Mouse (Mus musculus): ENCODE measurements around the gene Fastkd1. TPM values are rescaled to one million over a fixed set of nuclear protein-coding genes. Genes with fewer than 3 reads are reported as not detected.
"Not testable (repeated sequence)": the region's sequence is repeated elsewhere in the genome, so short reads cannot be mapped to it uniquely, and the experiment has no call there.

Fastkd1 gene
- polyA plus RNA-seq, 1 experiment = 2.6 TPM

GRCm38 (mm10) chr2:69659326-69659725, 54.0 kb downstream of the Fastkd1 start:
- Histone ChIP-seq H3K4me3 (ENCODE audit: extremely low read depth, insufficient read depth, insufficient read length) (no peak overlapping the region), H3K36me3 (ENCODE audit: control insufficient read depth, insufficient read depth, low read length) (no peaks in the 10 kb centered on the region), H3K27me3 (ENCODE audit: control insufficient read depth, insufficient read depth, low read length) (no peaks in the 10 kb centered on the region), H3K4me1 (ENCODE audit: control insufficient read depth, insufficient read depth, insufficient read length) (no peaks in the 10 kb centered on the region), H3K27ac (ENCODE audit: insufficient read depth, low read length) (no peak overlapping the region)
- WGBS = 100% methylated on average over 4 of the region's 4 CpGs
- TF ChIP-seq POLR2A (IDR thresholded peaks at IDR 0.05; ENCODE audit: low read depth, low read length) (no peak), CTCF (IDR thresholded peaks at IDR 0.05; ENCODE audit: extremely low read depth, insufficient read depth, insufficient read length, insufficient replicate concordance) (no peak)
- DNase-seq (ENCODE audit: low read depth in 1 of 2, low spot score in 2 of 2) = no peak

- peaks cover 3% of the 10 kb centered on the region; the same call in 1 of the 2 replicates for H3K4me1 ChIP-seq (ENCODE audit: control insufficient read depth, insufficient read depth, insufficient read length)
- no peaks in the 10 kb centered on the region for H3K36me3 ChIP-seq (ENCODE audit: control insufficient read depth, insufficient read depth, low read length)
- H3K4me3 ChIP-seq (ENCODE audit: extremely low read depth, insufficient read depth, insufficient read length) = no peak overlapping the region
- H3K27ac ChIP-seq (ENCODE audit: insufficient read depth, low read length) = no peak overlapping the region
- DNase-seq (ENCODE audit: low read depth in 1 of 2, low spot score in 2 of 2) = no peak
- 93% methylated on average over 5 of the region's 5 CpGs for WGBS
- TF ChIP-seq POLR2A (IDR thresholded peaks at IDR 0.05; ENCODE audit: low read depth, low read length) (no peak), CTCF (IDR thresholded peaks at IDR 0.05; ENCODE audit: extremely low read depth, insufficient read depth, insufficient read length, insufficient replicate concordance) (no peak)
- H3K27me3 ChIP-seq (ENCODE audit: control insufficient read depth, insufficient read depth, low read length) = no peaks in the 10 kb centered on the region
Observed at GRCm38 (mm10) chr2:69649716-69650115, 63.6 kb downstream of the Fastkd1 start.

- 6% methylated on average over 43 of the region's 43 CpGs for WGBS
- TF ChIP-seq POLR2A (IDR thresholded peaks at IDR 0.05; ENCODE audit: low read depth, low read length) (no peak), CTCF (IDR thresholded peaks at IDR 0.05; ENCODE audit: extremely low read depth, insufficient read depth, insufficient read length, insufficient replicate concordance) (no peak)
- no peaks in the 10 kb centered on the region for H3K36me3 ChIP-seq (ENCODE audit: control insufficient read depth, insufficient read depth, low read length)
- peak within 1 kb of the TSS; percentile 74 for H3K4me3 ChIP-seq (ENCODE audit: extremely low read depth, insufficient read depth, insufficient read length)
- DNase-seq (ENCODE audit: low read depth in 1 of 2, low spot score in 2 of 2) = peak in 1 of 2 experiments; percentile 67
- H3K4me1 ChIP-seq (ENCODE audit: control insufficient read depth, insufficient read depth, insufficient read length) = peaks cover 3% of the 10 kb centered on the region; the same call in 1 of the 2 replicates
- H3K27me3 ChIP-seq (ENCODE audit: control insufficient read depth, insufficient read depth, low read length) = no peaks in the 10 kb centered on the region
- no peak within 1 kb of the TSS for H3K27ac ChIP-seq (ENCODE audit: insufficient read depth, low read length)
Observed at GRCm38 (mm10) chr2:69646726-69647490, 66.4 kb downstream of the Fastkd1 start, which contains the start of gene Bbs5. Gene Bbs5, plus strand, starts transcription at chr2:69647171.

- H3K4me1 ChIP-seq (ENCODE audit: control insufficient read depth, insufficient read depth, insufficient read length) = peaks cover 3% of the 10 kb centered on the region; the same call in 1 of the 2 replicates
- no peaks in the 10 kb centered on the region for H3K27me3 ChIP-seq (ENCODE audit: control insufficient read depth, insufficient read depth, low read length)
- DNase-seq (ENCODE audit: low read depth in 1 of 2, low spot score in 2 of 2) = no peak
- H3K4me3 ChIP-seq (ENCODE audit: extremely low read depth, insufficient read depth, insufficient read length) = no peak overlapping the region
- TF ChIP-seq CTCF (IDR thresholded peaks at IDR 0.05; ENCODE audit: extremely low read depth, insufficient read depth, insufficient read length, insufficient replicate concordance) = no peak
- no peak for TF ChIP-seq POLR2A (IDR thresholded peaks at IDR 0.05; ENCODE audit: low read depth, low read length)
- no peaks in the 10 kb centered on the region for H3K36me3 ChIP-seq (ENCODE audit: control insufficient read depth, insufficient read depth, low read length)
- 92% methylated on average over 11 of the region's 11 CpGs for whole genome bisulfite sequencing
- H3K27ac ChIP-seq (ENCODE audit: insufficient read depth, low read length) = no peak overlapping the region
Observed at GRCm38 (mm10) chr2:69644968-69645617, 68.2 kb downstream of the Fastkd1 start.

GRCm38 (mm10) chr2:69640100-69640499, 73.2 kb downstream of the Fastkd1 start:
- Histone ChIP-seq H3K4me1 (ENCODE audit: control insufficient read depth, insufficient read depth, insufficient read length) (no peaks in the 10 kb centered on the region; the same call in 1 of the 2 replicates), H3K27me3 (ENCODE audit: control insufficient read depth, insufficient read depth, low read length) (no peaks in the 10 kb centered on the region), H3K4me3 (ENCODE audit: extremely low read depth, insufficient read depth, insufficient read length) (no peak overlapping the region), H3K27ac (ENCODE audit: insufficient read depth, low read length) (no peak overlapping the region), H3K36me3 (ENCODE audit: control insufficient read depth, insufficient read depth, low read length) (no peaks in the 10 kb centered on the region)
- TF ChIP-seq POLR2A (IDR thresholded peaks at IDR 0.05; ENCODE audit: low read depth, low read length) (no peak), CTCF (IDR thresholded peaks at IDR 0.05; ENCODE audit: extremely low read depth, insufficient read depth, insufficient read length, insufficient replicate concordance) (no peak)
- WGBS = 55% methylated on average over 10 of the region's 10 CpGs
- DNase-seq (ENCODE audit: low read depth in 1 of 2, low spot score in 2 of 2) = no peak

GRCm38 (mm10) chr2:69637989-69638388, 75.3 kb downstream of the Fastkd1 start:
- not testable (repeated sequence) for H3K4me1 ChIP-seq (ENCODE audit: control insufficient read depth, insufficient read depth, insufficient read length); H3K27me3 ChIP-seq (ENCODE audit: control insufficient read depth, insufficient read depth, low read length); H3K27ac ChIP-seq (ENCODE audit: insufficient read depth, low read length); H3K36me3 ChIP-seq (ENCODE audit: control insufficient read depth, insufficient read depth, low read length); H3K4me3 ChIP-seq (ENCODE audit: extremely low read depth, insufficient read depth, insufficient read length); DNase-seq (ENCODE audit: low read depth in 1 of 2, low spot score in 2 of 2)
- 89% methylated on average over 7 of the region's 7 CpGs for WGBS

Other genes starting within 250 kb of the Fastkd1 start
- 0.08 and 0.12 TPM in 2 replicates for gene Lrp2, start 127.5 kb downstream of the Fastkd1 start, polyA plus RNA-seq (2012; rRNA removed)
- gene Bbs5, start 66.3 kb downstream of the Fastkd1 start, polyA plus RNA-seq (2012; rRNA removed) = 0.21 and 0.23 TPM in 2 replicates
- gene Klhl41, start 43.4 kb downstream of the Fastkd1 start, polyA plus RNA-seq (2012; rRNA removed) = not detected in 2 replicates
- 0.62 and 1.4 TPM in 2 replicates for gene Ppig, start 9.0 kb upstream of the Fastkd1 start, polyA plus RNA-seq (2012; rRNA removed)
- 0.08 TPM in 1 of 2 replicates, not detected in the other for gene Ccdc173, start 76.1 kb upstream of the Fastkd1 start, polyA plus RNA-seq (2012; rRNA removed)
- gene Phospho2, start 76.1 kb upstream of the Fastkd1 start, polyA plus RNA-seq (2012; rRNA removed) = 34.2 and 74.5 TPM in 2 replicates
- gene Klhl23, start 108.4 kb upstream of the Fastkd1 start, polyA plus RNA-seq (2012; rRNA removed) = 1.4 and 1.9 TPM in 2 replicates
- 1.5 and 1.6 TPM in 2 replicates for gene Ssb, start 148.0 kb upstream of the Fastkd1 start, polyA plus RNA-seq (2012; rRNA removed)
- 4.3 and 6.0 TPM in 2 replicates for gene Mettl5, start 172.1 kb upstream of the Fastkd1 start, polyA plus RNA-seq (2012; rRNA removed)
- 6.0 and 6.5 TPM in 2 replicates for gene Ubr3, start 183.7 kb upstream of the Fastkd1 start, polyA plus RNA-seq (2012; rRNA removed)